Mouse (Mus musculus) NIH3T3 (cell line): ENCODE measurements around the gene Mup3.
"Not testable (repeated sequence)": the region's sequence is repeated elsewhere in the genome, so short reads cannot be mapped to it uniquely, and the experiment has no call there.

Experiments
- DNase-seq: peaks from one replicate; pipeline ENCODE4 v3.0.0-alpha.2; 2012; ENCODE audit warnings: low read depth

Mup3 gene

GRCm38 (mm10) chr4:62087241-62087640 lies at the start of gene Mup3:
TSS of gene Mup3 (minus strand) at chr4:62087342.
- DNase-seq, result no peak

- DNase-seq, result peak; percentile 76
Observed at GRCm38 (mm10) chr4:62133706-62134105, 46.6 kb upstream of the Mup3 start.

- peak; percentile 73 for DNase-seq
Observed at GRCm38 (mm10) chr4:62103366-62103765, 16.2 kb upstream of the Mup3 start.

- no peak for DNase-seq
Observed at GRCm38 (mm10) chr4:62087953-62088352, 811 bp upstream of the Mup3 start.

- no peak for DNase-seq
Observed at GRCm38 (mm10) chr4:62082755-62083154, 4.4 kb downstream of the Mup3 start.

DNA sequence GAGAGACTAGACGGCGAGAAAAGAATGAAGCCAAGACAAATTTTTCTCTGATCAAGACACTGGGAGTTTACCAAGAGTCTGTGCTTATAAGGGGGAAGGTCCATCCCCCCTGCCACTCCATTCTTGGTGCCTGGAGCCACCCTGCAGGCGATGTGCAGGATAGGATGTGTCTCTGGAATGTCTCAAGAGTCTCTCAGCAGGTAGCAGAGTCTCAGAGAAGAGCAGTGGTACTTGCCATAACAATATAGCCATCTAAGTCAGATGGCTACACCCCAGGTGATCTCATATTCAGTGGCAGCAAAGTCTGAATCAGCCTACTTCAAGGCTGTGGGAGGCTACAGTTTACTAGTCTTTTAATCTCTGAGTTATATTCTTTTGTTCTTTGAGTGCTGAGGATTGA lies 12.0 kb downstream of the Mup3 start:
- DNase-seq, result no peak

DNA sequence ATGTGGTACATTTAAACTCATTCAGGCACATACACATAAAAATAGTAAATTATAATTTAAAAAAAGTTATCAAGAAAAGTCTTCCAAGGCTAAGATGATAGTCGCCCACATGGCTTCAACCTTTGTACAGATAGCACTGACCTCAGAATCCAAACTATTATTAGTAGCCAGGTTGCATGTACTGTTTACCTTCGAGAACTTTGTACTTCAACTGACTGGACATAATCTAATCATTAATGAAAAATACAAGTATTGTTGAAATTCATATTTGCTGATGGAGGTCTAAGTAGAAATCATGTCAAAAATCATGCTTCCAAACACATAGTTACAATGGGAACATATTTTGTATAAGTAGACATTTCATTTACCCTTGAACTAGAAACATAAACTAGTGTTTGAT lies 32.4 kb downstream of the Mup3 start:
- DNase-seq, result not testable (repeated sequence)

GRCm38 (mm10) chr4:62054058-62054457 lies 33.1 kb downstream of the Mup3 start, which contains the start of gene Mup20:
TSS of gene Mup20 (minus strand) at chr4:62054158.
- DNase-seq, result not testable (repeated sequence)
